Mouse (Mus musculus): ENCODE measurements around the gene C1qb. TPM values are rescaled to one million over a fixed set of nuclear protein-coding genes. Genes with fewer than 3 reads are reported as not detected.

Gene C1qb
- polyA plus RNA-seq, 1 experiment from 2014 or later: 24.2 TPM

DNA sequence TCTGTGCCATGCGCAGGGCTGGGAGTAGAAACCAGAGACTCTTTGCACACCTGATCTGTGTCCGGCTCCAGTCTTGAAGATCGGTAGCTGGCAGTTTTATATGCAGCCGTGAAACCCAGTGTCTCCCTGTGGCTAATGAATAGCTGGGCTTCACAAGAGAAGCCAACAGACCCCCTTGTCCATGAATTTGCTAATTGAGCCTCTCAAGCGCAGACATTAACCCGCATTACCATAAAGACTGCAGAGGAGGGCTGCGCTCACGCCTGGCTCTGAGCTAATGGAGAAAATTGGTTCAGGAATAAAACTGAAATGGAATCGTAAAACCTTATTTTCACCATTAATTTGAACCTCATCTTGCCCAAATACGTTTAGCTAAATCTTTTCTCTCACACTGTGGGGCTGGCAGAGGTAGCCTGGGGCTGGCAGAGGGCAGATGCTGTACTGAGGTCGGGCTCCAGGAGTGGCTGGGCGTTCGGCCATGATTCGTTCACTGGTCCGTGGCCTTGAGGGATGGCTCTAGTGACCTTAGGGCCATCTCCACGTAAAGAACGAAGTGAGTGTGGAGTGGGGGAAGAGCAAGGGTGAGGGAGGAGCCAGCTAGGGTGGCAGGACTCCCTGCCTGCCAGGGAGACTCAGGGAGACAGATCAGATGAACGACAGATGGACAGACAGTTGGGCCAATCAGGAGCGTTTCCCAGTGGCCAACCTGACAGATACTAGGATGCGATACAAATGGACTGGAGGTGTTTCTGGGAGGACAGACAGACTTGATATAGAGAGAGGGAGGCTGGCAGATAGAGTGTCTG, 30.6 kb upstream of the C1qb start:
- Histone ChIP-seq H3K27ac (ENCODE audit: low read depth, low read length) (no peak overlapping the region; the same call in 1 of the 2 replicates), H3K4me3 (ENCODE audit: low read depth, low read length) (no peak overlapping the region), H3K9ac (ENCODE audit: low read length) (no peak overlapping the region), H3K36me3 (ENCODE audit: control insufficient read depth, insufficient read depth, low read length) (no peaks in the 10 kb centered on the region), H3K9me3 (ENCODE audit: control insufficient read depth, low read length) (no peaks in the 10 kb centered on the region), H3K27me3 (ENCODE audit: control insufficient read depth, insufficient read depth, low read length) (0 out of 2 replicates have a peak, but pooled peaks cover 5% of the 10 kb centered on the region), H3K4me2 (ENCODE audit: low read depth) (no peak overlapping the region), H3K4me1 (ENCODE audit: control insufficient read depth, insufficient read depth, low read length) (peaks cover 3% of the 10 kb centered on the region)
- ATAC-seq (ENCODE audit: insufficient read depth, low FRiP score, low TSS enrichment) (no peak), DNase-seq (ENCODE audit: low spot score) (no peak)
- 69% methylated on average over 20 of the region's 20 CpGs for WGBS

DNA sequence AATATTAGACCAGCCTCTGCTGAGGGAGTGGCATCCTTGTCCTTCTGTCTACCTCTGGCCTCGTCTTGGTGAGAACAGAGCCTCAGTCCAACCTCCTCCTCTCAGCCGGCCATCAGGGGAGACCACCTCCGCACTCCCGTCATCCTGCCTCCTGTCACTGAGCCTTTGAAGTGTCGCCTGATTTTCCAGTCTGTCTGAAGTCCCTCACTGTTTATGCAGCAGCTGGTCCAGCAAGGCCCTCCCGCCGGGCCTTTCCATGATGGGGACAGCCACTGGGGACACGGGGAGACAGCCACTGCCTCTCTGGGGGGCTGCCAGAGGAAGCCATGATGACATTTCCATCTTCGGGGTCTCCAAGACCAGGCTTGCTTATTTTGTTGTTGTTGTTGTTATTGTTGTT, 26.9 kb upstream of the C1qb start:
- Histone ChIP-seq H3K36me3 (ENCODE audit: control insufficient read depth, insufficient read depth, low read length) (no peaks in the 10 kb centered on the region), H3K27ac (ENCODE audit: low read depth, low read length) (no peak overlapping the region), H3K9ac (ENCODE audit: low read length) (no peak overlapping the region), H3K4me1 (ENCODE audit: control insufficient read depth, insufficient read depth, low read length) (peaks cover 9% of the 10 kb centered on the region), H3K27me3 (ENCODE audit: control insufficient read depth, insufficient read depth, low read length) (0 out of 2 replicates have a peak, but pooled peaks cover 7% of the 10 kb centered on the region), H3K4me3 (ENCODE audit: low read depth, low read length) (no peak overlapping the region), H3K9me3 (ENCODE audit: control insufficient read depth, low read length) (no peaks in the 10 kb centered on the region), H3K4me2 (ENCODE audit: low read depth) (no peak overlapping the region)
- WGBS: 12% methylated on average over 9 of the region's 9 CpGs
- DNase-seq (ENCODE audit: low spot score) (no peak), ATAC-seq (ENCODE audit: insufficient read depth, low FRiP score, low TSS enrichment) (no peak)

DNA sequence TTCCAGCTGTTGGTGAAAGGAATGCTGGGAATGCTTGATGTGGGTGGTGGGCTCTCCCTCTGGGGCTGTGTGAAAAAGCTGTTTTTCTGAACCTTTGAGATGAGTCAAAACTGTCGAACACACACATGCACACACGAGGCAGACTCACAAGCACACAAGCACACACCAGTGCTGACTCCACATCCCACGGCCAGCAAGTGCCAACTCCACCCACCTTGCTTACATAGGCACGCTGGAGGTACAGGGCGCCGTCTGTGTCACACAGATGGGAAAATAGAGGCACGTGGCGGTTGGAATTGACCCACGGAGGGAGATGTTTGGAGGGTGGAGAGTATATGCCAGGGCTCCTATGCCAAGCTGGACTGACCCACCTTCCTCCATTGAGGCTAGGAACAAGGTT, 25.8 kb upstream of the C1qb start:
- H3K4me1 ChIP-seq (ENCODE audit: control insufficient read depth, insufficient read depth, low read length): peaks cover 9% of the 10 kb centered on the region
- H3K36me3 ChIP-seq (ENCODE audit: control insufficient read depth, insufficient read depth, low read length): no peaks in the 10 kb centered on the region
- 39% methylated on average over 9 of the region's 9 CpGs for WGBS
- H3K4me2 ChIP-seq (ENCODE audit: low read depth): no peak overlapping the region
- DNase-seq (ENCODE audit: low spot score) (no peak), ATAC-seq (ENCODE audit: insufficient read depth, low FRiP score, low TSS enrichment) (no peak)
- 0 out of 2 replicates have a peak, but pooled peaks cover 8% of the 10 kb centered on the region for H3K27me3 ChIP-seq (ENCODE audit: control insufficient read depth, insufficient read depth, low read length)
- H3K9ac ChIP-seq (ENCODE audit: low read length): no peak overlapping the region
- H3K27ac ChIP-seq (ENCODE audit: low read depth, low read length): no peak overlapping the region
- no peaks in the 10 kb centered on the region for H3K9me3 ChIP-seq (ENCODE audit: control insufficient read depth, low read length)
- no peak overlapping the region for H3K4me3 ChIP-seq (ENCODE audit: low read depth, low read length)

DNA sequence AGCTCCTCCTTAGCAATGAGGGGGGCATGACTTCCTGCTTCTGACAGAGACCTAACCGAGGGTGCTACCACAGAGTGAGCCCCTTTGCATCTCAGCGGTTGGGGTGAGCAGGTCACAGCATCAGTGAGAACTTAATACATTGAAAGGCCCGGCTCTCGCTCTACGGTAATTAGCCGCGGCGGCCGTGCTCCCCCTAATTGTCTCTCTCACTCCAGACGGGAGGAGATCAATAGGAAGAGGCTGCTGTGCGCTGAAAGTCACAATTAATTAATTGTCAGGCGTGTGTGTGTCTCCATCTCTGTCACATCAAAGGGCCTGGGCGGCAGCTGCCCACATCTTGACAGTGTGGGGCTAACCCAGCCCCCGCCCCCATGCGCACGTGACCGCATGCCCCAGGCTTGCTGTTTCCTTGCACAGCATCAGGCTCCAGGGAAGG, 25.2 kb upstream of the C1qb start:
- Histone ChIP-seq H3K27me3 (ENCODE audit: control insufficient read depth, insufficient read depth, low read length) (peaks cover 11% of the 10 kb centered on the region), H3K36me3 (ENCODE audit: control insufficient read depth, insufficient read depth, low read length) (no peaks in the 10 kb centered on the region), H3K4me3 (ENCODE audit: low read depth, low read length) (no peak overlapping the region), H3K4me2 (ENCODE audit: low read depth) (no peak overlapping the region), H3K27ac (ENCODE audit: low read depth, low read length) (no peak overlapping the region), H3K4me1 (ENCODE audit: control insufficient read depth, insufficient read depth, low read length) (peaks cover 9% of the 10 kb centered on the region), H3K9ac (ENCODE audit: low read length) (no peak overlapping the region), H3K9me3 (ENCODE audit: control insufficient read depth, low read length) (no peaks in the 10 kb centered on the region)
- 2% methylated on average over 17 of the region's 17 CpGs for WGBS
- ATAC-seq (ENCODE audit: insufficient read depth, low FRiP score, low TSS enrichment): peak; percentile 50; the same call in 1 of the 2 replicates
- peak; percentile 70 for DNase-seq (ENCODE audit: low spot score)

DNA sequence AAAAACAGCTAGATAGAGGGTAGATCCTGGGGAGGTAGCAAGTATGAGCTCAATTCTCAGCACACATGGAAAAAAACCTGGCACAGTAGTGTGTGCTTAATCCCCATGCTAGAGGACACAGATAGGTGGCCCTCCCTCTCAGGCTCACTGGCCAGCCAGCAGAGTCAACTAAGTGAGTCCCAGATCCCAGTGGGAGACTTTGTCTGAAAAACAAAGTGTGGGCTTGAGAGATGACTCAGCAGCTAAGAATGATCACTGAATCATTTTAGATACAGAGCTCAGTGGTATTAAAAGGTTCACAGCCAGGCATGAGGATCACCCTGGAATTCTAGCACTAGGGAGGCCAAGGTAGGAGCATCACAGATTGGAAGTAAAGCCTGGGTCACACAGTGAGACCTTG, 21.8 kb upstream of the C1qb start:
- DNase-seq (ENCODE audit: low spot score) (no peak), ATAC-seq (ENCODE audit: insufficient read depth, low FRiP score, low TSS enrichment) (no peak)
- Histone ChIP-seq H3K4me1 (ENCODE audit: control insufficient read depth, insufficient read depth, low read length) (peaks cover 12% of the 10 kb centered on the region), H3K36me3 (ENCODE audit: control insufficient read depth, insufficient read depth, low read length) (no peaks in the 10 kb centered on the region), H3K4me2 (ENCODE audit: low read depth) (no peak overlapping the region), H3K27ac (ENCODE audit: low read depth, low read length) (no peak overlapping the region), H3K4me3 (ENCODE audit: low read depth, low read length) (no peak overlapping the region), H3K9ac (ENCODE audit: low read length) (no peak overlapping the region), H3K9me3 (ENCODE audit: control insufficient read depth, low read length) (no peaks in the 10 kb centered on the region), H3K27me3 (ENCODE audit: control insufficient read depth, insufficient read depth, low read length) (peaks cover 33% of the 10 kb centered on the region)

DNA sequence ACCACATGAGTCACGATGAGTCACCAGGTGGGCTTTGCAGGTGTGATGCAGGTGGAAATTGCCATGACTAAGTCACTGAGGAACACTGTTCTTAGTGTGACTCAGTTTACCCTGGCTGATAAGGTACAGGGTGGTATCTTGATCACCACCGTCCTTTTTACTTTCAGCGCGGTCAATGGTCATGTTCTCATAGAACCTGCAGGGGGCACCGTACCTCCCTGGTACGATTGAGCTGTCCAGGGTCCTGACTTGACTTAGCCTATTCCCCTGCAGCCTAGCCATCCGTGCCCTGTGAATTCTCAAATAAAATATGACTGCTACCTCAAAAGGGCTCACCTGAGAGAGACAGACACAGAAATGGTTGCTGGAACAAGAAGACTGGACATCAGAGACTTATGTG, 21.0 kb upstream of the C1qb start:
- 13% methylated on average over 7 of the region's 7 CpGs for WGBS
- Histone ChIP-seq H3K4me2 (ENCODE audit: low read depth) (no peak overlapping the region), H3K27ac (ENCODE audit: low read depth, low read length) (no peak overlapping the region), H3K9me3 (ENCODE audit: control insufficient read depth, low read length) (no peaks in the 10 kb centered on the region), H3K27me3 (ENCODE audit: control insufficient read depth, insufficient read depth, low read length) (peaks cover 28% of the 10 kb centered on the region), H3K4me1 (ENCODE audit: control insufficient read depth, insufficient read depth, low read length) (peaks cover 12% of the 10 kb centered on the region), H3K4me3 (ENCODE audit: low read depth, low read length) (no peak overlapping the region), H3K9ac (ENCODE audit: low read length) (no peak overlapping the region), H3K36me3 (ENCODE audit: control insufficient read depth, insufficient read depth, low read length) (no peaks in the 10 kb centered on the region)
- DNase-seq (ENCODE audit: low spot score) (peak; percentile 62), ATAC-seq (ENCODE audit: insufficient read depth, low FRiP score, low TSS enrichment) (no peak)

DNA sequence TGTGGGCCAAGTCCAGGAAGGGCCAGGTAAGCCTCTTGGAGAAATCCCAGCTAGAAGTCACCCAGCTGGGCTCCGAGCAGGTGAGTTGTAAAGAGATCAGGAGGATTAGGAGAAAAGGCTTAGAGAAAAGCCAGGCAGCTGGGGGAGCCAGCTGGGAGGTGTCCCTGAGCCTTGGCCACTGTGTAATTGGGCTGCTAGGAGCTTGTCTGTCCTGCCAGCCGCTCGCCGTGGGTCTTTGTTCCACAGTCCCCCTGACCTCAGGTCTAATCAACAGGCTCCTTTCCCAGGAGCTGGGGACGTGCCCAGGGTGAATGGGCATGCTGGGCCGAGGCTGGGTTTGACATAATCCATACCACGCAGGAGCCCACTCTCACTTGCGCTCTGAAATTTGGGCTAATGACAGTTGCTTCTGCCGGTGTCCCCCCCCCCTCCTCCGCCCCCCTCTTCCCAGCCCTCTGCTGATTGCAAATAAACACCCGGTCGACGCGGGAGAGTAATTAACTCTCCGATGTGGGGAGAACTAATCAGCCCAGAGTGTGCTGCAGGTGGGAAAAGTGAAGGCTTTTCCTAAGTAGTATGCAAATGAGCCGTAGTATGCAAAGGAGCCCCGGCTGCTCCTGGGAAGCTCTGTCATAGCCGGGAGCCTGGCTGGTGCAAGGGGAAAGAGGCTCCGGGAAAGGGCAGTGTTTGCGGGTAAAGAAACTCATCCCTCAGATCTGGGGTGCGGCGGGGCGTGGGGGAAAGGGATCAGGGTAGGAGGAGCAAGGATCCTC, 19.0 kb upstream of the C1qb start:
- WGBS: 2% methylated on average over 22 of the region's 23 CpGs
- H3K27me3 ChIP-seq (ENCODE audit: control insufficient read depth, insufficient read depth, low read length): peaks cover 26% of the 10 kb centered on the region
- H3K36me3 ChIP-seq (ENCODE audit: control insufficient read depth, insufficient read depth, low read length): no peaks in the 10 kb centered on the region
- DNase-seq (ENCODE audit: low spot score) (no peak), ATAC-seq (ENCODE audit: insufficient read depth, low FRiP score, low TSS enrichment) (no peak)
- H3K4me3 ChIP-seq (ENCODE audit: low read depth, low read length): peak overlapping the region; percentile 4; the same call in 1 of the 2 replicates
- peak overlapping the region; percentile 12; the same call in 1 of the 2 replicates for H3K4me2 ChIP-seq (ENCODE audit: low read depth)
- peaks cover 3% of the 10 kb centered on the region; the same call in 1 of the 2 replicates for H3K4me1 ChIP-seq (ENCODE audit: control insufficient read depth, insufficient read depth, low read length)
- H3K27ac ChIP-seq (ENCODE audit: low read depth, low read length): no peak overlapping the region
- no peaks in the 10 kb centered on the region for H3K9me3 ChIP-seq (ENCODE audit: control insufficient read depth, low read length)
- H3K9ac ChIP-seq (ENCODE audit: low read length): no peak overlapping the region

DNA sequence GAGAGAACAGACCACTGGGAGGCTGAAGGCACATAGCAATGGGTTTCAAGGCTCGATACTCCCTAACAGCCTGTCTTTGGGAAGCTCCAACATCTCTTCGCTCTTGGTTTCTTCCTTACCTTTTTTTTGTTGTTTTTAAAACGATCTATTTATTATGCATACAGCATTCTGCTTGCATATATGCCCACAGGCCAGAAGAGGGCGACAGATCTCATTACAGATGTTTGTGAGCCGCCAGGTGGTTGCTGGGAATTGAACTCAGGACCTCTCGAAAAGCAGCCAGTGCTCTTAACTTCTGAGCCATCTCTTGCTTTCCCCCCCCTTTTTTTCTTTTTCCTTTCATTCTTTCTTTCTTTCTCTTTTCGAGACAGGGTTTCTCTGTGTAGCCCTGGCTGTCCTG, 13.2 kb upstream of the C1qb start:
- ATAC-seq (ENCODE audit: insufficient read depth, low FRiP score, low TSS enrichment): no peak
- DNase-seq (ENCODE audit: low spot score): no peak
- Histone ChIP-seq H3K36me3 (ENCODE audit: control insufficient read depth, insufficient read depth, low read length) (no peaks in the 10 kb centered on the region), H3K27me3 (ENCODE audit: control insufficient read depth, insufficient read depth, low read length) (peaks cover 14% of the 10 kb centered on the region), H3K4me1 (ENCODE audit: control insufficient read depth, insufficient read depth, low read length) (no peaks in the 10 kb centered on the region), H3K9me3 (ENCODE audit: control insufficient read depth, low read length) (no peaks in the 10 kb centered on the region), H3K27ac (ENCODE audit: low read depth, low read length) (no peak overlapping the region), H3K4me3 (ENCODE audit: low read depth, low read length) (no peak overlapping the region), H3K4me2 (ENCODE audit: low read depth) (no peak overlapping the region), H3K9ac (ENCODE audit: low read length) (no peak overlapping the region)
- WGBS: 68% methylated on average over 7 of the region's 7 CpGs
